Mouse (Mus musculus) megakaryocyte, embryonic 14.5 days (primary cell): Measurements from ENCODE around the gene Ubr3. TPM values are rescaled to one million over a fixed set of nuclear protein-coding genes. Genes with fewer than 3 reads are reported as not detected.

ENCODE experiments used
- H3K27me3 ChIP-seq: replicated peaks from 2 replicates; pipeline ENCODE3; 2012; ENCODE audit warnings: inconsistent platforms
- H3K36me3 ChIP-seq: replicated peaks from 2 replicates; pipeline ENCODE3; 2012; ENCODE audit warnings: low read length, inconsistent platforms, mixed read lengths
- H3K4me1 ChIP-seq: 2 replicates; pipeline ENCODE4 v1.6.1; 2012; ENCODE audit warnings: inconsistent platforms
- H3K4me3 ChIP-seq: replicated peaks from 2 replicates; pipeline ENCODE3; 2012; ENCODE audit warnings: moderate library complexity, mild to moderate bottlenecking, inconsistent platforms
- H3K9me3 ChIP-seq: 2 replicates; pipeline ENCODE4 v1.6.1; 2012; ENCODE audit warnings: inconsistent platforms
- FLI1 ChIP-seq: IDR thresholded peaks from 2 replicates; pipeline ENCODE4 v1.6.1; 2012; ENCODE audit warnings: low read length, inconsistent platforms, mixed read lengths
- GATA1 ChIP-seq: IDR thresholded peaks from 3 replicates; pipeline ENCODE4 v1.6.1; 2012; ENCODE audit warnings: mixed read lengths, low read length, inconsistent platforms, borderline replicate concordance
- polyA plus RNA-seq: library from polyadenylated mRNA; stranded (reverse); fragments of >175 nt; gene quantifications from 2 replicates; pipeline ENCODE4 v1.2.3, GENCODE M21; 2012; ENCODE audit warnings: low replicate concordance; ENCODE audit not compliant: insufficient read depth

Gene Ubr3
- polyA plus RNA-seq, 1 experiment, result 2.5 TPM

GRCm38 (mm10) chr2:69884581-69884980 lies 12.5 kb upstream of the Ubr3 start:
- Histone ChIP-seq H3K27me3 (no peaks in the 10 kb centered on the region), H3K9me3 (no peaks in the 10 kb centered on the region), H3K4me3 (peak overlapping the region; percentile 98), H3K4me1 (peaks cover 15% of the 10 kb centered on the region), H3K36me3 (peaks cover 18% of the 10 kb centered on the region)
- no peak for TF ChIP-seq GATA1
- TF ChIP-seq FLI1, result no peak

- no peaks in the 10 kb centered on the region for H3K9me3 ChIP-seq
- peak overlapping the region; percentile 98 for H3K4me3 ChIP-seq
- H3K27me3 ChIP-seq, result no peaks in the 10 kb centered on the region
- no peak for TF ChIP-seq FLI1
- TF ChIP-seq GATA1, result no peak
- peaks cover 13% of the 10 kb centered on the region for H3K36me3 ChIP-seq
- H3K4me1 ChIP-seq, result peaks cover 15% of the 10 kb centered on the region
Measured at GRCm38 (mm10) chr2:69885050-69885449, 12.0 kb upstream of the Ubr3 start.

- Histone ChIP-seq H3K36me3 (peaks cover 8% of the 10 kb centered on the region), H3K4me3 (peak within 1 kb of the TSS; percentile 98), H3K9me3 (no peaks in the 10 kb centered on the region), H3K27me3 (no peaks in the 10 kb centered on the region), H3K4me1 (peaks cover 15% of the 10 kb centered on the region)
- TF ChIP-seq GATA1, result no peak
- no peak; the same call in 1 of the 2 replicates for TF ChIP-seq FLI1
Measured at GRCm38 (mm10) chr2:69885451-69886305, 11.4 kb upstream of the Ubr3 start, which contains the start of gene Mettl5. Gene Mettl5 (minus strand): TSS chr2:69885615.

- Histone ChIP-seq H3K9me3 (no peaks in the 10 kb centered on the region), H3K27me3 (no peaks in the 10 kb centered on the region), H3K4me3 (no peak overlapping the region), H3K4me1 (peaks cover 35% of the 10 kb centered on the region), H3K36me3 (no peaks in the 10 kb centered on the region)
- TF ChIP-seq GATA1, result no peak
Measured at GRCm38 (mm10) chr2:69888957-69889356, 8.1 kb upstream of the Ubr3 start.

GRCm38 (mm10) chr2:69890843-69891242 lies 6.2 kb upstream of the Ubr3 start:
- no peak overlapping the region for H3K4me3 ChIP-seq
- TF ChIP-seq FLI1 (no peak), GATA1 (no peak)
- H3K9me3 ChIP-seq, result no peaks in the 10 kb centered on the region
- no peaks in the 10 kb centered on the region for H3K27me3 ChIP-seq
- no peaks in the 10 kb centered on the region for H3K36me3 ChIP-seq
- H3K4me1 ChIP-seq, result peaks cover 32% of the 10 kb centered on the region

GRCm38 (mm10) chr2:69893145-69893544 lies 3.9 kb upstream of the Ubr3 start:
- TF ChIP-seq FLI1 (no peak), GATA1 (no peak)
- H3K9me3 ChIP-seq, result no peaks in the 10 kb centered on the region
- H3K4me3 ChIP-seq, result no peak overlapping the region
- H3K36me3 ChIP-seq, result no peaks in the 10 kb centered on the region
- no peaks in the 10 kb centered on the region for H3K27me3 ChIP-seq
- peaks cover 33% of the 10 kb centered on the region for H3K4me1 ChIP-seq

GRCm38 (mm10) chr2:69893891-69894290 lies 3.2 kb upstream of the Ubr3 start:
- TF ChIP-seq GATA1, result no peak
- Histone ChIP-seq H3K4me1 (peaks cover 40% of the 10 kb centered on the region), H3K27me3 (no peaks in the 10 kb centered on the region), H3K36me3 (no peaks in the 10 kb centered on the region), H3K4me3 (no peak overlapping the region), H3K9me3 (no peaks in the 10 kb centered on the region)

GRCm38 (mm10) chr2:69895502-69896223 lies 1.4 kb upstream of the Ubr3 start:
- no peaks in the 10 kb centered on the region for H3K9me3 ChIP-seq
- H3K36me3 ChIP-seq, result peaks cover 4% of the 10 kb centered on the region
- no peak for TF ChIP-seq GATA1
- no peak for TF ChIP-seq FLI1
- peaks cover 53% of the 10 kb centered on the region for H3K4me1 ChIP-seq
- H3K4me3 ChIP-seq, result no peak overlapping the region
- H3K27me3 ChIP-seq, result no peaks in the 10 kb centered on the region

- Histone ChIP-seq H3K4me3 (no peak overlapping the region), H3K9me3 (no peaks in the 10 kb centered on the region), H3K4me1 (peaks cover 49% of the 10 kb centered on the region), H3K27me3 (no peaks in the 10 kb centered on the region), H3K36me3 (peaks cover 9% of the 10 kb centered on the region)
- TF ChIP-seq GATA1, result no peak
- no peak for TF ChIP-seq FLI1
Measured at GRCm38 (mm10) chr2:69896224-69896581, 843 bp upstream of the Ubr3 start.
